ENCODE assay signal across 29 mouse cellular contexts in the genomic region with DNA sequence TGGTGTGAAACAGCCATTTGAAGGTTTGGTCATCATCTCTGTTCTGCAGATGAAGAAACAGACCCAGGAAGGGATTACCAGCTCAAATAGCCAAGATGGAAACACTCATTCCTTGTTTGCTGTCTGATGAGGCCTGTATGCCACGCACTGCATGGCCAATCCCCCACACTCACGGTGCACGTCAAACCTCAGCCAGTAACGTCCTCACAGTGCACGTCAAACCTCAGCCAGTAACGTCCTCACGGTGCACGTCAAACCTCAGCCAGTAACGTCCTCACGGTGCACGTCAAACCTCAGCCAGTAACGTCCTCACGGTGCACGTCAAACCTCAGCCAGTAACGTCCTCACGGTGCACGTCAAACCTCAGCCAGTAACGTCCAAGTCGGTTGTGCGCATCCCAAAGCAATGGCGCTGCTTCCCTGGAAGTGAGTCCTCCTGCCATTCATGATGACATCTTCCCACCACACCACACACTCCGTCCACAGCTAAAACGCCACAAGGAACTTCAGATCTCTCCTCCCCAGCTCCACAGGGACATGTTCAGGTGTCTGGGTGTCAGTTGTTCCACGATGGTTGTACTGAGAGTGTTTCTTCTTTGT.
"Had no signal": no experiment of that assay in that cellular context is flagged by ENCODE, and none has a peak within 500 bp of the region (broad histone marks: within the 10 kb centered on the region; RNA-seq: fewer than 3 reads in every experiment).

No protein-coding gene starts in this region.

- H3K9me3 ChIP-seq: limb, embryonic 10.5 days; limb, embryonic 13.5 days; limb, embryonic 15.5 days; liver, embryonic 12.5 days; liver, embryonic 13.5 days; liver, embryonic 15.5 days; lung, embryonic 15.5 days; midbrain, embryonic 13.5 days; midbrain, embryonic 15.5 days had no signal

- H3K36me3 ChIP-seq: limb, embryonic 10.5 days; limb, embryonic 12.5 days; limb, embryonic 13.5 days; limb, embryonic 15.5 days; liver, embryonic 12.5 days; liver, embryonic 13.5 days; liver, embryonic 15.5 days; lung, embryonic 15.5 days; midbrain, embryonic 10.5 days; midbrain, embryonic 12.5 days; midbrain, embryonic 13.5 days; midbrain, embryonic 15.5 days had no signal

- H3K4me3 ChIP-seq: left cerebral cortex, adult 2 months; limb, embryonic 10.5 days; limb, embryonic 12.5 days; limb, embryonic 13.5 days; limb, embryonic 15.5 days; liver, embryonic 12.5 days; liver, embryonic 13.5 days; liver, embryonic 15.5 days; lung, embryonic 15.5 days; midbrain, embryonic 10.5 days; midbrain, embryonic 12.5 days; midbrain, embryonic 13.5 days; midbrain, embryonic 15.5 days; myocyte had no signal

- ATAC-seq: liver, embryonic 12.5 days; liver, postnatal 0 days; lung, postnatal 0 days; midbrain, embryonic 13.5 days; midbrain, embryonic 15.5 days; midbrain, embryonic 16.5 days had no signal

- H3K27me3 ChIP-seq: limb, embryonic 12.5 days; limb, embryonic 15.5 days; liver, embryonic 12.5 days; liver, embryonic 13.5 days; liver, embryonic 15.5 days; lung, embryonic 15.5 days; midbrain, embryonic 15.5 days had no signal

- DNase-seq: left cerebral cortex, postnatal 4 days; liver; liver, embryonic 13.5 days; liver, postnatal 0 days; lung, adult 18-20 months; lung, adult 2 months; lung, embryonic 14.5 days; lung, postnatal 10 days; lung, postnatal 14 days; lung, postnatal 36 days; lung, postnatal 4 days; midbrain, embryonic 14.5 days had no signal

- H3K4me1 ChIP-seq: liver, embryonic 12.5 days; liver, embryonic 13.5 days; liver, embryonic 15.5 days had no signal

- H3K27ac ChIP-seq: left cerebral cortex, adult 2 months; limb, embryonic 10.5 days; limb, embryonic 12.5 days; limb, embryonic 13.5 days; limb, embryonic 15.5 days; liver, embryonic 12.5 days; liver, embryonic 13.5 days; liver, embryonic 14.5 days; liver, embryonic 15.5 days; lung, embryonic 15.5 days; macrophage; midbrain, embryonic 10.5 days; midbrain, embryonic 12.5 days; midbrain, embryonic 13.5 days; midbrain, embryonic 15.5 days had no signal
